Mouse (Mus musculus): Measurements from ENCODE around the gene Gm45208. TPM values are rescaled to one million over a fixed set of nuclear protein-coding genes. Genes with fewer than 3 reads are reported as not detected.
"Not testable (repeated sequence)": the region's sequence is repeated elsewhere in the genome, so short reads cannot be mapped to it uniquely, and the experiment has no call there.

Gm45208 gene
- polyA plus RNA-seq, 1 experiment from 2014 or later = 0.44 TPM

- no peaks in the 10 kb centered on the region for H3K4me1 ChIP-seq
- WGBS = 6% methylated on average over 54 of the region's 56 CpGs
- H3K4me3 ChIP-seq (replicated peaks) = peak within 1 kb of the TSS; percentile 66
- H3K9me3 ChIP-seq (replicated peaks) = no peaks in the 10 kb centered on the region
- H3K36me3 ChIP-seq = no peaks in the 10 kb centered on the region
- H3K9ac ChIP-seq = peak within 1 kb of the TSS; percentile 57
- no peaks in the 10 kb centered on the region for H3K27me3 ChIP-seq
- no peak within 1 kb of the TSS for H3K27ac ChIP-seq (replicated peaks)
- H3K4me2 ChIP-seq (replicated peaks) = peak within 1 kb of the TSS; percentile 49
- ATAC-seq (ENCODE audit: insufficient number of reproducible peaks, low FRiP score, low TSS enrichment, low read depth) = peak; percentile 79
Measured at GRCm38 (mm10) chrX:7750432-7751116, 28.5 kb downstream of the Gm45208 start, which contains the start of gene Ccdc120. Gene Ccdc120 (minus strand): TSS chrX:7750905.

- H3K4me3 ChIP-seq (replicated peaks); H3K36me3 ChIP-seq; H3K9ac ChIP-seq; H3K27ac ChIP-seq (replicated peaks); H3K4me1 ChIP-seq; ATAC-seq (ENCODE audit: insufficient number of reproducible peaks, low FRiP score, low TSS enrichment, low read depth); H3K27me3 ChIP-seq; H3K4me2 ChIP-seq (replicated peaks); H3K9me3 ChIP-seq (replicated peaks): not testable (repeated sequence)
- WGBS = 23% methylated on average over 3 of the region's 3 CpGs
Measured at GRCm38 (mm10) chrX:7753627-7754026, 31.6 kb downstream of the Gm45208 start.

DNA sequence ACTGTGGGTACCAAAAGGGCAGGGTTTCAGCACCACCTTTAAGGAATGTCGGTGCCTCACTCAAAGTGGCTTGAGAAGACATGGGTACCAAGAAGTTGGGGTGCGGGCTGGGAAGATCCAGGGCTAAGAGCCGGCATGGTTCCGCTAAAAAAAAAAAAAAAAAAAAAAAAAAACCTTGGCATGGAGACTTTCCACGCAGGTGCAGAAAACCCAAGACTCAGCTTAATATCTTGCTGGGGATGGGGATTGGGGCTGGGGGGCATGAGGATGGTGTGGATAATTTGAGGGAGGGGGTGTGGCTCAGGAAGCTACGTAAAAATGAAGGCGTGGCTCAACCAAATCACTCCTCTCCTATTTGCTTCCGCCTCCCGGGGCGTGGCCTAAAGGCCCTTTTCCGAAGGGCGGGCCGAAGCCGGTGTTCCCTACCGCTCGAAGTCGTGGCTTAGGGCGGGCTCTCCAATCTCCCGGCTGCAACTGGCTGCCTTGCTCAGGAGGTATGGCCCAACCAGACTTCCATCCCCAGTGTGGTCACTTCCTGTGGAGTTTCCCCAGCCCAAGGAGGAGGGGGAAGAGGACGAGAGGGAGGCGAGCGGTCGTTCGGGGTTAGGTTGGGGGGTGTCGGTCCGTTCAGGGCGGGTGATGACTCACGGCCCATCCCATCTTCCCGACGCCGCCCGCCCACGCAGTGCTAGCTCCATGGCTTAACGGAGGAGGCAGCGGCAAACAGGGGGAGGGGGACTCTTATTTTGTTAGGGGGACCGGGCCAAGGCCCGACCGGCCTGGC, 40.3 kb downstream of the Gm45208 start, which contains the start of gene Tfe3:
Gene Tfe3, plus strand, starts transcription at position 424 of the 784 bp plus-strand sequence.
- peaks cover 7% of the 10 kb centered on the region; the same call in 1 of the 2 replicates for H3K4me1 ChIP-seq
- H3K9ac ChIP-seq = peak within 1 kb of the TSS; percentile 53
- 17% methylated on average over 38 of the region's 38 CpGs for WGBS
- ATAC-seq (ENCODE audit: insufficient number of reproducible peaks, low FRiP score, low TSS enrichment, low read depth) = peak; percentile 97
- no peaks in the 10 kb centered on the region for H3K9me3 ChIP-seq (replicated peaks)
- peak within 1 kb of the TSS; percentile 63 for H3K4me3 ChIP-seq (replicated peaks)
- H3K4me2 ChIP-seq (replicated peaks) = peak within 1 kb of the TSS; percentile 57
- peak within 1 kb of the TSS; percentile 66 for H3K27ac ChIP-seq (replicated peaks)
- H3K27me3 ChIP-seq = no peaks in the 10 kb centered on the region
- peaks cover 7% of the 10 kb centered on the region; the same call in 1 of the 2 replicates for H3K36me3 ChIP-seq

- H3K9me3 ChIP-seq (replicated peaks) = no peaks in the 10 kb centered on the region
- peak overlapping the region; percentile 63 for H3K4me3 ChIP-seq (replicated peaks)
- H3K27ac ChIP-seq (replicated peaks) = peak overlapping the region; percentile 66
- peak overlapping the region; percentile 53 for H3K9ac ChIP-seq
- no peaks in the 10 kb centered on the region for H3K27me3 ChIP-seq
- no peak for ATAC-seq (ENCODE audit: insufficient number of reproducible peaks, low FRiP score, low TSS enrichment, low read depth)
- WGBS = 24% methylated on average over 21 of the region's 21 CpGs
- H3K4me1 ChIP-seq = peaks cover 7% of the 10 kb centered on the region; the same call in 1 of the 2 replicates
- peaks cover 12% of the 10 kb centered on the region; the same call in 1 of the 2 replicates for H3K36me3 ChIP-seq
- peak overlapping the region; percentile 57 for H3K4me2 ChIP-seq (replicated peaks)
Measured at GRCm38 (mm10) chrX:7762921-7763197, 40.8 kb downstream of the Gm45208 start.

- ATAC-seq (ENCODE audit: insufficient number of reproducible peaks, low FRiP score, low TSS enrichment, low read depth) = 0 out of 2 replicates have a peak, but pooled peaks have one; percentile 36
- peak overlapping the region; percentile 22; the same call in 1 of the 2 replicates for H3K27ac ChIP-seq (replicated peaks)
- WGBS = 16% methylated on average over 22 of the region's 22 CpGs
Measured at GRCm38 (mm10) chrX:7763631-7764393, 41.8 kb downstream of the Gm45208 start.

DNA sequence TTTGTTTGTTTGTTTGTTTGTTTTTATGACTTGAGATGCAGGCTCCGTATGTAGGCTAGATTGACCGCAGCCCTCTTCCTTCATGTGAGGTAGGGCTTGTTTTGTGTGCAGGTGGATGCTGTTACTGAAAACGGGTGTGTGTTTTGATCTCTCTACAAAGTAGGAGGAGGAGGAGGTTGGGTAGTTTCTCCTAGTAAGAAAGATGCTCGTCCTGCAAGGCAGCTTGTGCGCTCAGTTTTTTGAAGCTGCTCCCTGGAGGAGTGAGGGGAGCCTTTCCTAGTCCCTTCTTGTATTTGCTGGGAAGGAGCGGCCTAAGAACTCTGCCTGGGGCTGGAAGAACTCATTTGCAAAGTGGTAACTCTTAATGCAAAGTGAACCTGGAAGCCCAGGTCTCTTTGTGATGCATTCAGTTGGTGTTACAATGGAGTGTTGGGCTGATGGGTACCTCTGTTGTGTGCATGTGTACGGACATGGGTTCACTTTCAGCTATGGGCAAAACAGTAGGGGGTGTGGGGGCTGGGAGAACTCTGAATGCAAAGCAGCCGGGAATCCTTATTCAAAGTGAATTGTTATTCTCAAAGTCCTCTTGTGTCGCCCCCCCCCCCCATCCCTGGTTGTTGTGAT, 42.7 kb downstream of the Gm45208 start:
- H3K27ac ChIP-seq (replicated peaks) = no peak overlapping the region
- ATAC-seq (ENCODE audit: insufficient number of reproducible peaks, low FRiP score, low TSS enrichment, low read depth) = no peak
- H3K4me3 ChIP-seq (replicated peaks) = peak overlapping the region; percentile 63
- peak overlapping the region; percentile 57 for H3K4me2 ChIP-seq (replicated peaks)
- no peak overlapping the region for H3K9ac ChIP-seq
- 19% methylated on average over 9 of the region's 9 CpGs for WGBS
- H3K36me3 ChIP-seq = peaks cover 19% of the 10 kb centered on the region; the same call in 1 of the 2 replicates
- H3K9me3 ChIP-seq (replicated peaks) = no peaks in the 10 kb centered on the region
- no peaks in the 10 kb centered on the region for H3K27me3 ChIP-seq
- peaks cover 7% of the 10 kb centered on the region; the same call in 1 of the 2 replicates for H3K4me1 ChIP-seq

More at GRCm38 (mm10) chrX:7763631-7764393, 41.8 kb downstream of the Gm45208 start:
- Histone ChIP-seq H3K4me2 (replicated peaks) (peak overlapping the region; percentile 57), H3K9ac (peak overlapping the region; percentile 53; the same call in 1 of the 2 replicates), H3K9me3 (replicated peaks) (no peaks in the 10 kb centered on the region), H3K27me3 (no peaks in the 10 kb centered on the region), H3K4me1 (peaks cover 7% of the 10 kb centered on the region; the same call in 1 of the 2 replicates), H3K4me3 (replicated peaks) (peak overlapping the region; percentile 63), H3K36me3 (peaks cover 13% of the 10 kb centered on the region; the same call in 1 of the 2 replicates)

GRCm38 (mm10) chrX:7765281-7765670, 43.2 kb downstream of the Gm45208 start:
- Histone ChIP-seq H3K9me3 (replicated peaks) (no peaks in the 10 kb centered on the region), H3K36me3 (peaks cover 23% of the 10 kb centered on the region; the same call in 1 of the 2 replicates), H3K4me2 (replicated peaks) (peak overlapping the region; percentile 57), H3K27ac (replicated peaks) (no peak overlapping the region; the same call in 1 of the 2 replicates), H3K9ac (no peak overlapping the region), H3K4me3 (replicated peaks) (peak overlapping the region; percentile 63), H3K4me1 (peaks cover 7% of the 10 kb centered on the region; the same call in 1 of the 2 replicates), H3K27me3 (no peaks in the 10 kb centered on the region)
- 28% methylated on average over 13 of the region's 13 CpGs for WGBS
- ATAC-seq (ENCODE audit: insufficient number of reproducible peaks, low FRiP score, low TSS enrichment, low read depth) = no peak

GRCm38 (mm10) chrX:7765764-7766163, 43.7 kb downstream of the Gm45208 start:
- H3K9me3 ChIP-seq (replicated peaks) = no peaks in the 10 kb centered on the region
- H3K36me3 ChIP-seq = peaks cover 28% of the 10 kb centered on the region
- peaks cover 7% of the 10 kb centered on the region; the same call in 1 of the 2 replicates for H3K4me1 ChIP-seq
- ATAC-seq (ENCODE audit: insufficient number of reproducible peaks, low FRiP score, low TSS enrichment, low read depth) = no peak
- H3K4me2 ChIP-seq (replicated peaks) = peak overlapping the region; percentile 57
- peak overlapping the region; percentile 63 for H3K4me3 ChIP-seq (replicated peaks)
- no peak overlapping the region for H3K9ac ChIP-seq
- 15% methylated on average over 11 of the region's 11 CpGs for WGBS
- H3K27me3 ChIP-seq = no peaks in the 10 kb centered on the region
- no peak overlapping the region; the same call in 1 of the 2 replicates for H3K27ac ChIP-seq (replicated peaks)

DNA sequence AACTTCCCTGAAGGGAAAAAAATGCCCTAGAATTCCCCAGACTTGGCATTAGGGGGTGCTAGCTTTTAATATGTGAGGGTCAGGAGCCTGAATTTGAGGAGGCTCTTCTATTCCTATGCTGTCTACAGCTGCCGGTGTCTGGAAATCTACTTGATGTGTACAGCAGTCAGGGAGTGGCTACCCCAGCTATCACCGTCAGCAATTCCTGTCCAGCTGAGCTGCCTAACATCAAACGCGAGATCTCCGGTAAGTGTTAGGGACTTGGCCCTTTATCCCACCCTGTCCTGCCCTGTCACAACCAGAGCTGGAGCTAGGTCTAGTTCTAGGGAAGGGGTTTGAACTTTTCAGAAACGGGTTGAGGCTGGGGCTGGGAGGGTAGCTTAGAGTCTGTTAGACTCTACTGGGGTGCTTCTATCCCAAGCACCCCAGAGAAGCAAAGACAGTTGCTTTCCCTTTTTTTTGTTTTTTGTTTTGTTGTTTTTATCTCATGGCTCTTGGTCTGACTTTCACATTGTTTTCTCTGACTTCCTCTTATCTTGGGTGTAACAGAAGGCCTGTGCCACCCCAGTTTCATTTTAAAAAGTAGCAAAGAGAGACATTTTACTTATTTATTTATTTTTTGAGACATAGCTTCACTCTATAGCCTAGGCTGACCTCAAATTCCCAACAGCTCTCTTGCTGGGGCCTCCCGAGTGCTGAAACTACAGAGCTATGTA, 47.4 kb downstream of the Gm45208 start:
- Histone ChIP-seq H3K27ac (replicated peaks) (no peak overlapping the region), H3K4me1 (peaks cover 7% of the 10 kb centered on the region; the same call in 1 of the 2 replicates), H3K4me2 (replicated peaks) (no peak overlapping the region), H3K9me3 (replicated peaks) (no peaks in the 10 kb centered on the region), H3K4me3 (replicated peaks) (no peak overlapping the region), H3K36me3 (peaks cover 36% of the 10 kb centered on the region), H3K9ac (no peak overlapping the region), H3K27me3 (no peaks in the 10 kb centered on the region)
- no peak for ATAC-seq (ENCODE audit: insufficient number of reproducible peaks, low FRiP score, low TSS enrichment, low read depth)
- WGBS = 88% methylated on average over 7 of the region's 7 CpGs

DNA sequence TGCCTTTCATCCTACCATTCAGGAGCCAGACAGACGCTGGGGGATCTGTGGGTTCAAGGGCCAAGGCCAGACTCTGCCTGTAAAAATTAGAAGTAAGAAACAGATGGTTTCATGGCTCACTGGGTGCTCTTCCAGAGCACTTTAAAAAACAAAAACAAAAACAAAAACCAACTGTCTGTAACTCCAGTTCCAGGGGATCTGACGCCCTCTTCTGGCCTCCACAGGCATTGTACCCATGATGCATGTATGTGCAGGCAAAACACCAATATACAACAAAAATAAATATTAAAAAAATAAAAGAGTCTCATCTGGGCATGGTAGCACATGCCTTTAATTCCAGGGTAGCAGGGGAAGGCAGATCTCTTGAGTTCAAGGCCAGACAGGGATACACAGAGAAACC, 50.7 kb downstream of the Gm45208 start:
- no peaks in the 10 kb centered on the region for H3K9me3 ChIP-seq (replicated peaks)
- H3K27ac ChIP-seq (replicated peaks) = no peak overlapping the region
- no peak overlapping the region for H3K9ac ChIP-seq
- no peak overlapping the region for H3K4me2 ChIP-seq (replicated peaks)
- H3K4me1 ChIP-seq = no peaks in the 10 kb centered on the region
- no peaks in the 10 kb centered on the region for H3K27me3 ChIP-seq
- H3K36me3 ChIP-seq = peaks cover 25% of the 10 kb centered on the region
- ATAC-seq (ENCODE audit: insufficient number of reproducible peaks, low FRiP score, low TSS enrichment, low read depth) = no peak
- H3K4me3 ChIP-seq (replicated peaks) = no peak overlapping the region
- WGBS = 50% methylated on average over 2 of the region's 2 CpGs

All from embryonic facial prominence, embryonic 15.5 days (tissue).